Mouse (Mus musculus) adrenal gland, adult (tissue): ENCODE results near the gene Tmem274.
"Not testable (repeated sequence)": the region's sequence is repeated elsewhere in the genome, so short reads cannot be mapped to it uniquely, and the experiment has no call there.

Experiments
- DNase-seq, 2 experiments: peaks; one replicate each; pipeline ENCODE4 v3.0.0; 2022 to 2023; ENCODE audit warnings: low spot score in 1 of 2; ENCODE audit not compliant: inconsistent age in 2 of 2

The Tmem274 gene

GRCm38 (mm10) chr4:149477078-149477477 is at the start of gene Tmem274:
Gene Tmem274, plus strand, starts transcription at chr4:149477378.
- DNase-seq = no peak

DNA sequence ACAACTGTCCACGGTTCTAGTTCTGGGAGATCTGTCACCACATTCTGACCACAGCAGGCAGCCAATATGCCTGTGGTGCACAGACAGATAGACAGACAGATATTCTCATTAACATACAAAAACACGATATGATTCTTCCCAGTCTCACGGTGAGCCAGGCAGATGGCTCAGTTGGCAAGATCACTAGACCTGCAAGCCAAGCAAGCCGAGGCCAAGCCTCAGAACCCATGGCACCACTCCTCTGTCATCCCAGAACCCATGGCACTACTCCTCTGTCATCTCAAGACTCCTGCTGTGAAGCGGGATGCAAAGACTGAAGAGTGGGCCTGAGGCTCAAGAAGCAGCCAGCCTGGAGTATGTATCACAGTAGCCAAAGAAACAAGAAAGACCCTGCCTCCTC is 47.6 kb upstream of the Tmem274 start:
- no peak for DNase-seq

GRCm38 (mm10) chr4:149431887-149432286 is 45.3 kb upstream of the Tmem274 start:
- DNase-seq = not testable (repeated sequence)

- no peak for DNase-seq
Observed at GRCm38 (mm10) chr4:149440576-149440975, 36.6 kb upstream of the Tmem274 start.

GRCm38 (mm10) chr4:149442436-149442835 is 34.7 kb upstream of the Tmem274 start:
- peak in 1 of 2 experiments; percentile 19 for DNase-seq

GRCm38 (mm10) chr4:149444465-149444864 is 32.7 kb upstream of the Tmem274 start:
- DNase-seq = no peak

GRCm38 (mm10) chr4:149444964-149445701 is 32.0 kb upstream of the Tmem274 start:
- peak; percentile 92 to 96 for DNase-seq

DNA sequence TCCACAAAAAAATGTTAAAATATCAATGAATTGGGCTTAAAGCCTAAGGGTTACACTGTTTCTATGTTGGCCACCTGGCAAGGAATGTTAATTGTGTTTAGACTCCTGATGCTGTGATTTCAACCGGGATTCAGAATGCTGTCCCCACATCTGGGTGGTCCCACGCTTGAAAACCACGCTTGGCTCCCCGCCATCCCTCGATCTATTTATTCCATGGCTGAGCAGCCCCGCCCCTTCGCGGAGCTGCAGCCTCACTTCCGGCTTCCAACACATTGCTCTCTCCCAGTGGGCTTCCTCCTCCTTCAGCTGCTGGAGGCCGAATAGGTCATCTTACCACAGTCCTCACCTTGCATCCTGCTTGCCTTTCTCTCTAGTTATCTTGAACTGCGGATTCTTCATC is 31.3 kb upstream of the Tmem274 start:
- DNase-seq = peak; percentile 36 to 65

- no peak for DNase-seq
Observed at GRCm38 (mm10) chr4:149446309-149446708, 30.9 kb upstream of the Tmem274 start.

- no peak for DNase-seq
Observed at GRCm38 (mm10) chr4:149450636-149451035, 26.5 kb upstream of the Tmem274 start.

DNA sequence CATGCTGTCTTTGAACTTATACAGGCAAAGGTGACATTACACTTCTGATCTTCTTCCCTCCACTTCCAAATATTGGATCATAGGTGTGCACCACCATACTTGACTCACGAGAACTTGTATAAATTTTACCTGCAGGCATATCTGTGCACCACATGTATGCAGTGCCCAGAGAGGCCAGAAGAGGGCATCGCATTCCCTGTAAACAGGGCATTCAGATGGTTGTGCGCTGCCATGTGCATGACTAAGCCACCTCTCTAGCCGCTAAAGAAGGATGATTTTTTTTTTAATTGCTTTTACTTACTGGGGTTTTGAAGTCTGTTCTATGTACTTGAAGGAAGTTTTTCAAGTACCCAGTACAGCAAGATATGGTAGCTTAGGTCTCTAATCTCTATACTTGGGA is 23.5 kb upstream of the Tmem274 start:
- DNase-seq = peak; percentile 43 to 76

DNA sequence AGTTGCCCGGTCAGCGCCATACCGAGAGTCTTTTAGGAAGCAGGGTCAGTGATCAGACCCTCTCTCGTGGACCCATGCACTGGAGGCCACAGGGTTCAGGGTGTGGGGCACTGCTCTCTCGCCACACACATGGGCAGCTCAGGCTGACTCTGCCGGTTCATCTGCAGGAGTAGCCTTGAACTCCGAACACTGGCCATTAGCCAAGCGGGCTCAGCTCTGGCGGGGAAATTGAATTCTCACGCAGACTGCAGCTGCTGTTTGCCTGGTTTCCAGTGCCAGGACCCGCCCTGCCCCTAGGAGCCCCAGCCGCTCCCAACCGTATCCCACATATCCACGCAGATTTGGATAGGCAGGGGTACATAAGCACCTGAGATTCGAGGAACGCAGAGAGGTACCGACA is 22.9 kb upstream of the Tmem274 start:
- DNase-seq = peak; percentile 47 to 80

GRCm38 (mm10) chr4:149454879-149455278 is 22.3 kb upstream of the Tmem274 start, which contains the start of gene Rbp7:
Gene Rbp7, minus strand, starts transcription at chr4:149454978.
- DNase-seq = no peak

GRCm38 (mm10) chr4:149457163-149457562 is 20.0 kb upstream of the Tmem274 start:
- not testable (repeated sequence) for DNase-seq

- DNase-seq = peak; percentile 77 to 85
Observed at GRCm38 (mm10) chr4:149457831-149458430, 19.2 kb upstream of the Tmem274 start.

DNA sequence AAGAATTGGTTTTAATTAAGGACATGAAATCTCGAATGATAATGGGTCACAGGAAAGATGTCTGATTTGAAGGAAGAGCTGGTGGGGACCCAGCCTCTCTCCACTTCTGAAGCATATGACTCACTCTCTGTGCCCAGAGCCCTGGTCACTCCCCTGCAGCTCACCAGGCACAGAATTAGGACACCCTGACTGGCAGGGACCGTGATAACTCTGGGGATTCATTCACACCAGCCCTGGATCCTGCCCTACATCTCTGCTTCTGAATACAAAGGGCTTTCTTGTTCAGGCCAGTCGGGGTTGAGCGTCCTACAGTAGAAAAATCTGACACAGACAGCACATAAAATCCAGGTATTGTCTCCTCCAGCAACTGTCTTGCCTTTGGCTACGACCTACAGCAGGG is 18.7 kb upstream of the Tmem274 start:
- DNase-seq = peak in 1 of 2 experiments; percentile 57

DNA sequence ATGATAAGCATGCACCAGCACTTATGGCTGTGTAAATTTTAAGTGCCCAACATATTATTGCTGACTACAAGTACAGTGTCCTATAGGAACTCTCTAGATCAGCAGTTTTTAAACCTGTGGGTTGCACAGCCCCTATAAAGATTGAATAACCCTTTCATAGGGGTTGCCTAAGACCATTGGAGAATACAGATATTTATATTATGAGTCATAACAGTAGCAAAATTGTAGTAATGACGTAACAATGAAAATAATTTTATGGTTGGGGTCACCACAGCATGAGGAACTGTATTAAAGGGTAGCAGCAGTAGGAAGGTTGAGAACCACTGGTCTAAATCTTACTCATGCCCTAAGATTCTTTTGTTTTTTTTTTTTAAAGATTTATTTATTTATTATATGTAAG is 17.8 kb upstream of the Tmem274 start:
- DNase-seq = no peak

DNA sequence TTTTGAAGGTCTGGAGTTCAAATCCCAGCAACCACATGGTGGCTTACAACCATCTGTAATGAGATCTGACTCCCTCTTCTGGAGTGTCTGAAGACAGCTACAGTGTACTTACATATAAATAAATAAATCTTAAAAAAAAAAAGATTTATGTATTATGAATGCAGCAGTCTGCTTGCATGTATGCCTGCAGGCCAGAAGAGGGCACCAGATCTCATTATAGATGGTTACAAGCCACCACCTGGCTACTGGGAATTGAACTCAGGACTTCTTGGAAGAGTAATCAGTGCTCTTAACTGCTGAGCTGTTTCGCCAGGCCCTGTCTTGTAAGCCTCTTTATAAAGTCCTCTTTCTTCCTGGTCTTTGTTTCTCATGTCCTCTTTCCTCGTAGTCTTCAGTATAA is 16.7 kb upstream of the Tmem274 start:
- not testable (repeated sequence) for DNase-seq

- no peak for DNase-seq
Observed at GRCm38 (mm10) chr4:149461579-149462304, 15.4 kb upstream of the Tmem274 start.

GRCm38 (mm10) chr4:149462305-149462971 is 14.7 kb upstream of the Tmem274 start:
- no peak for DNase-seq

GRCm38 (mm10) chr4:149463435-149463950 is 13.7 kb upstream of the Tmem274 start:
- no peak for DNase-seq
